Mouse (Mus musculus) lung, embryonic 15.5 days (tissue): ENCODE data around the gene Nr2f1. TPM values are rescaled to one million over a fixed set of nuclear protein-coding genes. Genes with fewer than 3 reads are reported as not detected.

Experiments used
- ATAC-seq: fragments of 200-750 bp; cut with Nextera tagmentation; 2 replicates; pipeline ENCODE4 v1.8.0; 2017; ENCODE audit warnings: moderate number of reproducible peaks, borderline replicate concordance; ENCODE audit not compliant: low FRiP score, low TSS enrichment; ENCODE audit errors: extremely low read depth
- H3K27ac ChIP-seq: fragments of 300-500 bp; sonication (generic); 2 replicates; pipeline ENCODE4 v1.5.1; 2015; ENCODE audit warnings: moderate library complexity, mild to moderate bottlenecking, inconsistent platforms
- H3K27me3 ChIP-seq: fragments of 300-500 bp; sonication (generic); 2 replicates; pipeline ENCODE4 v1.6.1; 2015; ENCODE audit warnings: inconsistent platforms
- H3K36me3 ChIP-seq: fragments of 300-500 bp; sonication (generic); 2 replicates; pipeline ENCODE4 v1.6.1; 2015; ENCODE audit warnings: inconsistent platforms
- H3K4me1 ChIP-seq: fragments of 300-500 bp; sonication (generic); 2 replicates; pipeline ENCODE4 v1.6.1; 2015; ENCODE audit warnings: inconsistent platforms
- H3K4me2 ChIP-seq: fragments of 300-500 bp; sonication (generic); 2 replicates; pipeline ENCODE4 v1.6.1; 2015; ENCODE audit warnings: inconsistent platforms, mild to moderate bottlenecking, moderate library complexity
- H3K4me3 ChIP-seq: fragments of 300-500 bp; sonication (generic); 2 replicates; pipeline ENCODE4 v1.5.1; 2015; ENCODE audit warnings: mild to moderate bottlenecking, inconsistent platforms
- H3K9ac ChIP-seq: fragments of 300-500 bp; sonication (generic); 2 replicates; pipeline ENCODE4 v1.6.1; 2015; ENCODE audit warnings: inconsistent platforms
- H3K9me3 ChIP-seq: fragments of 300-500 bp; sonication (generic); 2 replicates; pipeline ENCODE4 v1.6.1; 2016; ENCODE audit warnings: inconsistent platforms
- WGBS: fragments of 180-500 bp; shearing (Covaris S2); methylation state at CpG from one replicate; pipeline ENCODE4 v1.1.7; 2015; 5-methylcytosine and 5-hydroxymethylcytosine counted together
- polyA plus RNA-seq: library from polyadenylated mRNA; unstranded; fragments of >200 nt; fragmentation: Nextera tagmentation; extraction: Ambion mirVana; gene quantifications from 2 replicates; pipeline ENCODE4 v1.2.1, GENCODE M21; 2015

Nr2f1 gene
- polyA plus RNA-seq, 1 experiment from 2014 or later = 5.7 TPM

- H3K4me2 ChIP-seq = no peak overlapping the region
Measured at GRCm38 (mm10) chr13:78207796-78208645, 8.5 kb upstream of the Nr2f1 start.

GRCm38 (mm10) chr13:78206891-78207430 is 7.4 kb upstream of the Nr2f1 start:
- Histone ChIP-seq H3K36me3 (no peaks in the 10 kb centered on the region), H3K27ac (no peak overlapping the region), H3K4me1 (peaks cover 4% of the 10 kb centered on the region; the same call in 1 of the 2 replicates), H3K4me2 (no peak overlapping the region), H3K27me3 (peaks cover 67% of the 10 kb centered on the region), H3K4me3 (no peak overlapping the region), H3K9ac (no peak overlapping the region), H3K9me3 (no peaks in the 10 kb centered on the region)
- no peak for ATAC-seq
- WGBS = 62% methylated on average over 7 of the region's 7 CpGs

More at GRCm38 (mm10) chr13:78207796-78208645, 8.5 kb upstream of the Nr2f1 start:
- Histone ChIP-seq H3K9ac (no peak overlapping the region), H3K36me3 (no peaks in the 10 kb centered on the region), H3K4me1 (peaks cover 4% of the 10 kb centered on the region; the same call in 1 of the 2 replicates), H3K4me3 (no peak overlapping the region), H3K27me3 (peaks cover 74% of the 10 kb centered on the region), H3K27ac (no peak overlapping the region), H3K9me3 (no peaks in the 10 kb centered on the region)
- ATAC-seq = no peak
- WGBS = 40% methylated on average over 12 of the region's 12 CpGs

- Histone ChIP-seq H3K9ac (no peak overlapping the region), H3K36me3 (no peaks in the 10 kb centered on the region), H3K4me1 (peaks cover 6% of the 10 kb centered on the region), H3K4me3 (no peak overlapping the region), H3K27ac (no peak overlapping the region), H3K4me2 (no peak overlapping the region), H3K9me3 (no peaks in the 10 kb centered on the region), H3K27me3 (peaks cover 59% of the 10 kb centered on the region)
- ATAC-seq = no peak
Measured at GRCm38 (mm10) chr13:78205426-78205825, 5.9 kb upstream of the Nr2f1 start.

- Histone ChIP-seq H3K4me1 (peaks cover 5% of the 10 kb centered on the region; the same call in 1 of the 2 replicates), H3K4me3 (peak overlapping the region; percentile 70), H3K9ac (peak overlapping the region; percentile 48), H3K4me2 (peak overlapping the region; percentile 88), H3K27ac (peak overlapping the region; percentile 76), H3K9me3 (no peaks in the 10 kb centered on the region), H3K36me3 (no peaks in the 10 kb centered on the region), H3K27me3 (peaks cover 43% of the 10 kb centered on the region)
- ATAC-seq = peak; percentile 24; the same call in 1 of the 2 replicates
- under 1% methylated on average over 35 of the region's 37 CpGs for WGBS
Measured at GRCm38 (mm10) chr13:78203348-78204061, 3.9 kb upstream of the Nr2f1 start.

GRCm38 (mm10) chr13:78202574-78203347 is 3.2 kb upstream of the Nr2f1 start:
- under 1% methylated on average over 47 of the region's 47 CpGs for WGBS
- H3K9ac ChIP-seq = peak overlapping the region; percentile 48

GRCm38 (mm10) chr13:78201871-78202565 is 2.5 kb upstream of the Nr2f1 start:
- no peaks in the 10 kb centered on the region for H3K36me3 ChIP-seq
- H3K9me3 ChIP-seq = no peaks in the 10 kb centered on the region
- ATAC-seq = peak; percentile 19; the same call in 1 of the 2 replicates
- peak overlapping the region; percentile 42; the same call in 1 of the 2 replicates for H3K9ac ChIP-seq
- H3K4me3 ChIP-seq = peak overlapping the region; percentile 70
- H3K27me3 ChIP-seq = peaks cover 30% of the 10 kb centered on the region
- peak overlapping the region; percentile 88 for H3K4me2 ChIP-seq
- under 1% methylated on average over 22 of the region's 22 CpGs for WGBS
- peaks cover 8% of the 10 kb centered on the region; the same call in 1 of the 2 replicates for H3K4me1 ChIP-seq
- H3K27ac ChIP-seq = peak overlapping the region; percentile 44

More at GRCm38 (mm10) chr13:78202574-78203347, 3.2 kb upstream of the Nr2f1 start:
- H3K36me3 ChIP-seq = no peaks in the 10 kb centered on the region
- peak overlapping the region; percentile 76 for H3K27ac ChIP-seq
- H3K4me3 ChIP-seq = peak overlapping the region; percentile 70
- no peaks in the 10 kb centered on the region for H3K9me3 ChIP-seq
- peaks cover 35% of the 10 kb centered on the region for H3K27me3 ChIP-seq
- peak overlapping the region; percentile 88 for H3K4me2 ChIP-seq
- peaks cover 8% of the 10 kb centered on the region; the same call in 1 of the 2 replicates for H3K4me1 ChIP-seq
- peak; percentile 1; the same call in 1 of the 2 replicates for ATAC-seq

GRCm38 (mm10) chr13:78200991-78201870 is 1.7 kb upstream of the Nr2f1 start:
- H3K4me3 ChIP-seq = peak overlapping the region; percentile 70
- ATAC-seq = peak; percentile 72
- H3K9me3 ChIP-seq = no peaks in the 10 kb centered on the region
- H3K4me1 ChIP-seq = peaks cover 8% of the 10 kb centered on the region; the same call in 1 of the 2 replicates
- under 1% methylated on average over 26 of the region's 30 CpGs for WGBS
- no peaks in the 10 kb centered on the region for H3K36me3 ChIP-seq
- H3K27ac ChIP-seq = peak overlapping the region; percentile 44; the same call in 1 of the 2 replicates
- peak overlapping the region; percentile 88 for H3K4me2 ChIP-seq
- peaks cover 30% of the 10 kb centered on the region for H3K27me3 ChIP-seq
- no peak overlapping the region for H3K9ac ChIP-seq

- WGBS = 0% methylated on average over 8 of the region's 9 CpGs
- peak overlapping the region; percentile 24; the same call in 1 of the 2 replicates for H3K9ac ChIP-seq
- H3K9me3 ChIP-seq = no peaks in the 10 kb centered on the region
- H3K4me2 ChIP-seq = peak overlapping the region; percentile 88
- H3K4me3 ChIP-seq = peak overlapping the region; percentile 70
- H3K27me3 ChIP-seq = peaks cover 32% of the 10 kb centered on the region
- ATAC-seq = peak; percentile 32; the same call in 1 of the 2 replicates
- no peaks in the 10 kb centered on the region for H3K36me3 ChIP-seq
- H3K27ac ChIP-seq = peak overlapping the region; percentile 66
- H3K4me1 ChIP-seq = peaks cover 9% of the 10 kb centered on the region
Measured at GRCm38 (mm10) chr13:78200407-78200806, 850 bp upstream of the Nr2f1 start.

- peak overlapping the region; percentile 88 for H3K4me2 ChIP-seq
- WGBS = under 1% methylated on average over 57 of the region's 92 CpGs
- H3K36me3 ChIP-seq = no peaks in the 10 kb centered on the region
- ATAC-seq = peak; percentile 39
- peak overlapping the region; percentile 76 for H3K9ac ChIP-seq
- H3K27ac ChIP-seq = peak overlapping the region; percentile 88
- H3K4me1 ChIP-seq = peaks cover 18% of the 10 kb centered on the region
- peaks cover 42% of the 10 kb centered on the region for H3K27me3 ChIP-seq
- H3K9me3 ChIP-seq = no peaks in the 10 kb centered on the region
- peak overlapping the region; percentile 70 for H3K4me3 ChIP-seq
Measured at GRCm38 (mm10) chr13:78198871-78199641, 501 bp downstream of the Nr2f1 start.
